Mouse (Mus musculus) embryonic facial prominence, embryonic 11.5 days (tissue): ENCODE measurements around the gene Lhx9. TPM values are rescaled to one million over a fixed set of nuclear protein-coding genes. Genes with fewer than 3 reads are reported as not detected.

ENCODE experiments used
- ATAC-seq: fragments of 200-750 bp; cut with Nextera tagmentation; replicated peaks from 2 replicates; pipeline ENCODE4 v1.8.0; 2017; ENCODE audit warnings: low read depth; ENCODE audit not compliant: insufficient number of reproducible peaks, low FRiP score, low TSS enrichment
- DNase-seq: peaks from one replicate; pipeline ENCODE4 v3.0.0-alpha.2; 2015; ENCODE audit warnings: low spot score
- H3K27ac ChIP-seq: fragments of 300-500 bp; sonication (generic); replicated peaks from 2 replicates; pipeline ENCODE4 v1.5.1; 2014; ENCODE audit warnings: mild to moderate bottlenecking, low read depth, low read length, control low read depth
- H3K27me3 ChIP-seq: fragments of 300-500 bp; sonication (generic); 2 replicates; pipeline ENCODE4 v1.6.1; 2014; ENCODE audit warnings: mild to moderate bottlenecking, low read length, moderate library complexity, mixed read lengths; ENCODE audit not compliant: control insufficient read depth, insufficient read depth
- H3K36me3 ChIP-seq: fragments of 300-500 bp; sonication (generic); replicated peaks from 2 replicates; pipeline ENCODE4 v1.6.1; 2014; ENCODE audit warnings: low read depth, mild to moderate bottlenecking, low read length, moderate library complexity, mixed read lengths; ENCODE audit not compliant: control insufficient read depth, insufficient read depth
- H3K4me1 ChIP-seq: fragments of 300-500 bp; sonication (generic); 2 replicates; pipeline ENCODE4 v1.6.1; 2014; ENCODE audit warnings: low read length, mixed read lengths; ENCODE audit not compliant: control insufficient read depth, insufficient read depth
- H3K4me2 ChIP-seq: fragments of 300-500 bp; sonication (generic); 2 replicates; pipeline ENCODE4 v1.6.1; 2014; ENCODE audit warnings: low read depth, mild to moderate bottlenecking, control low read depth, low read length, moderate library complexity
- H3K4me3 ChIP-seq: fragments of 300-500 bp; sonication (generic); 2 replicates; pipeline ENCODE4 v1.5.1; 2014; ENCODE audit warnings: low read depth, low read length, control low read depth
- H3K9ac ChIP-seq: fragments of 300-500 bp; sonication (generic); replicated peaks from 2 replicates; pipeline ENCODE4 v1.6.1; 2014; ENCODE audit warnings: mild to moderate bottlenecking, control low read depth, low read length
- H3K9me3 ChIP-seq: fragments of 300-500 bp; sonication (generic); replicated peaks from 2 replicates; pipeline ENCODE4 v1.6.1; 2016; ENCODE audit warnings: mild to moderate bottlenecking, low read length, inconsistent platforms, mixed read lengths; ENCODE audit not compliant: control insufficient read depth
- WGBS: fragments of 180-500 bp; shearing (Covaris S2); extraction: QIAGEN DNeasy Blood & Tissue Kit; methylation state at CpG from one replicate; pipeline ENCODE4 v1.1.7; 2014; 5-methylcytosine and 5-hydroxymethylcytosine counted together
- polyA plus RNA-seq: library from polyadenylated mRNA; unstranded; fragments of >200 nt; fragmentation: Nextera tagmentation; extraction: Ambion mirVana; gene quantifications from 2 replicates; pipeline ENCODE4 v1.2.1, GENCODE M21; 2014

Gene Lhx9
- polyA plus RNA-seq, 1 experiment from 2014 or later: 2.1 TPM

GRCm38 (mm10) chr1:138842756-138843155, 5.6 kb downstream of the Lhx9 start:
- Histone ChIP-seq H3K9ac (no peak overlapping the region), H3K27me3 (peaks cover 55% of the 10 kb centered on the region), H3K4me1 (no peaks in the 10 kb centered on the region), H3K4me3 (peak overlapping the region; percentile 36; the same call in 1 of the 2 replicates), H3K27ac (no peak overlapping the region), H3K9me3 (no peaks in the 10 kb centered on the region), H3K4me2 (no peak overlapping the region), H3K36me3 (no peaks in the 10 kb centered on the region)
- no peak for ATAC-seq
- 1% methylated on average over 10 of the region's 10 CpGs for WGBS
- peak; percentile 40 for DNase-seq

GRCm38 (mm10) chr1:138842315-138842714, 6.1 kb downstream of the Lhx9 start:
- DNase-seq: peak; percentile 68
- peaks cover 56% of the 10 kb centered on the region for H3K27me3 ChIP-seq
- peak overlapping the region; percentile 49 for H3K4me2 ChIP-seq
- WGBS: under 1% methylated on average over 8 of the region's 8 CpGs
- H3K27ac ChIP-seq: no peak overlapping the region
- no peak; the same call in 1 of the 2 replicates for ATAC-seq
- peak overlapping the region; percentile 36 for H3K4me3 ChIP-seq
- H3K4me1 ChIP-seq: no peaks in the 10 kb centered on the region
- no peaks in the 10 kb centered on the region for H3K36me3 ChIP-seq
- H3K9me3 ChIP-seq: no peaks in the 10 kb centered on the region
- no peak overlapping the region for H3K9ac ChIP-seq

- ATAC-seq: no peak
- Histone ChIP-seq H3K27me3 (peaks cover 58% of the 10 kb centered on the region), H3K9ac (peak overlapping the region; percentile 30; the same call in 1 of the 2 replicates), H3K9me3 (no peaks in the 10 kb centered on the region), H3K4me2 (peak overlapping the region; percentile 49), H3K27ac (no peak overlapping the region), H3K4me1 (no peaks in the 10 kb centered on the region), H3K36me3 (no peaks in the 10 kb centered on the region), H3K4me3 (peak overlapping the region; percentile 36)
- peak; percentile 65 for DNase-seq
- WGBS: 1% methylated on average over 54 of the region's 54 CpGs
Observed at GRCm38 (mm10) chr1:138841306-138842095, 6.9 kb downstream of the Lhx9 start.

- Histone ChIP-seq H3K9me3 (no peaks in the 10 kb centered on the region), H3K4me2 (no peak overlapping the region), H3K4me1 (no peaks in the 10 kb centered on the region), H3K27me3 (peaks cover 53% of the 10 kb centered on the region), H3K27ac (no peak overlapping the region), H3K4me3 (no peak overlapping the region), H3K36me3 (no peaks in the 10 kb centered on the region), H3K9ac (no peak overlapping the region)
- ATAC-seq: no peak
- peak; percentile 46 for DNase-seq
- WGBS: 4% methylated on average over 25 of the region's 25 CpGs
Observed at GRCm38 (mm10) chr1:138840440-138841305, 7.7 kb downstream of the Lhx9 start.

GRCm38 (mm10) chr1:138839809-138840430, 8.5 kb downstream of the Lhx9 start:
- WGBS: 4% methylated on average over 16 of the region's 16 CpGs
- Histone ChIP-seq H3K27me3 (peaks cover 45% of the 10 kb centered on the region), H3K4me1 (no peaks in the 10 kb centered on the region), H3K9ac (no peak overlapping the region), H3K9me3 (no peaks in the 10 kb centered on the region), H3K4me2 (no peak overlapping the region), H3K27ac (no peak overlapping the region), H3K4me3 (no peak overlapping the region), H3K36me3 (no peaks in the 10 kb centered on the region)
- ATAC-seq: no peak
- peak; percentile 24 for DNase-seq

- Histone ChIP-seq H3K4me3 (no peak overlapping the region), H3K4me1 (no peaks in the 10 kb centered on the region), H3K9me3 (no peaks in the 10 kb centered on the region), H3K36me3 (no peaks in the 10 kb centered on the region), H3K9ac (no peak overlapping the region), H3K27ac (no peak overlapping the region), H3K4me2 (no peak overlapping the region), H3K27me3 (peaks cover 41% of the 10 kb centered on the region)
- no peak for ATAC-seq
- no peak for DNase-seq
- 5% methylated on average over 2 of the region's 2 CpGs for WGBS
Observed at GRCm38 (mm10) chr1:138839291-138839690, 9.1 kb downstream of the Lhx9 start.

GRCm38 (mm10) chr1:138837786-138838743, 10.3 kb downstream of the Lhx9 start:
- ATAC-seq (no peak), DNase-seq (peak; percentile 28)
- Histone ChIP-seq H3K9me3 (no peaks in the 10 kb centered on the region), H3K27ac (no peak overlapping the region), H3K4me3 (no peak overlapping the region), H3K27me3 (peaks cover 30% of the 10 kb centered on the region), H3K4me2 (no peak overlapping the region), H3K9ac (no peak overlapping the region), H3K36me3 (no peaks in the 10 kb centered on the region), H3K4me1 (no peaks in the 10 kb centered on the region)
- WGBS: 8% methylated on average over 27 of the region's 27 CpGs
